Mouse (Mus musculus) left cerebral cortex, adult 9 months (tissue): ENCODE results near the gene Elavl1.
A peak's percentile ranks its signal among the peaks of the same experiment; 100 is the strongest.
"Not testable (repeated sequence)": the region's sequence is repeated elsewhere in the genome, so short reads cannot be mapped to it uniquely, and the experiment has no call there.

Experiments used
- DNase-seq, 2 experiments: peaks; one replicate each; pipeline ENCODE4 v3.0.0; 2022; ENCODE audit warnings: low spot score in 2 of 2

The Elavl1 gene

GRCm38 (mm10) chr8:4258678-4259077, 66.5 kb downstream of the Elavl1 start:
- peak in 1 of 2 experiments; percentile 60 for DNase-seq

GRCm38 (mm10) chr8:4258233-4258632, 67.0 kb downstream of the Elavl1 start:
- DNase-seq: peak in 1 of 2 experiments; percentile 84

GRCm38 (mm10) chr8:4257350-4257749, 67.9 kb downstream of the Elavl1 start:
- DNase-seq: no peak

GRCm38 (mm10) chr8:4256911-4257310, 68.3 kb downstream of the Elavl1 start:
- peak; percentile 88 to 91 for DNase-seq

GRCm38 (mm10) chr8:4255471-4255870, 69.7 kb downstream of the Elavl1 start:
- not testable (repeated sequence) for DNase-seq

- DNase-seq: peak in 1 of 2 experiments; percentile 72
Observed at GRCm38 (mm10) chr8:4254001-4254400, 71.2 kb downstream of the Elavl1 start.

- peak; percentile 85 to 94 for DNase-seq
Observed at GRCm38 (mm10) chr8:4252934-4253841, 72.0 kb downstream of the Elavl1 start, which contains the start of gene Snapc2. Gene Snapc2, plus strand, starts transcription at chr8:4253080.

- no peak for DNase-seq
Observed at GRCm38 (mm10) chr8:4252116-4252760, 73.0 kb downstream of the Elavl1 start.

GRCm38 (mm10) chr8:4250306-4250970, 74.8 kb downstream of the Elavl1 start:
- DNase-seq: peak; percentile 74 to 86

GRCm38 (mm10) chr8:4249213-4249612, 76.0 kb downstream of the Elavl1 start:
- no peak for DNase-seq

- DNase-seq: no peak
Observed at GRCm38 (mm10) chr8:4247951-4248540, 77.2 kb downstream of the Elavl1 start, which contains the start of gene Tgfbr3l. Gene Tgfbr3l, plus strand, starts transcription at chr8:4248214.

GRCm38 (mm10) chr8:4247241-4247640, 78.0 kb downstream of the Elavl1 start:
- DNase-seq: no peak

- DNase-seq: no peak
Observed at GRCm38 (mm10) chr8:4245737-4246136, 79.5 kb downstream of the Elavl1 start.

GRCm38 (mm10) chr8:4245061-4245460, 80.2 kb downstream of the Elavl1 start:
- DNase-seq: no peak

- peak in 1 of 2 experiments; percentile 64 for DNase-seq
Observed at GRCm38 (mm10) chr8:4239193-4239890, 85.9 kb downstream of the Elavl1 start.

- DNase-seq: peak; percentile 99 to 100
Observed at GRCm38 (mm10) chr8:4238434-4239192, 86.6 kb downstream of the Elavl1 start, which contains the start of the genes Map2k7 and Gm49320. Gene Map2k7, plus strand, starts transcription at chr8:4238740. Gene Gm49320, plus strand, starts transcription at chr8:4238865.

- no peak for DNase-seq
Observed at GRCm38 (mm10) chr8:4237814-4238433, 87.3 kb downstream of the Elavl1 start.
